Mouse (Mus musculus): ENCODE measurements around the gene Tcf20. TPM values are rescaled to one million over a fixed set of nuclear protein-coding genes. Genes with fewer than 3 reads are reported as not detected.
A peak's percentile ranks its signal among the peaks of the same experiment; 100 is the strongest.

Gene Tcf20
- polyA plus RNA-seq, 1 experiment from 2014 or later = 6.9 TPM

DNA sequence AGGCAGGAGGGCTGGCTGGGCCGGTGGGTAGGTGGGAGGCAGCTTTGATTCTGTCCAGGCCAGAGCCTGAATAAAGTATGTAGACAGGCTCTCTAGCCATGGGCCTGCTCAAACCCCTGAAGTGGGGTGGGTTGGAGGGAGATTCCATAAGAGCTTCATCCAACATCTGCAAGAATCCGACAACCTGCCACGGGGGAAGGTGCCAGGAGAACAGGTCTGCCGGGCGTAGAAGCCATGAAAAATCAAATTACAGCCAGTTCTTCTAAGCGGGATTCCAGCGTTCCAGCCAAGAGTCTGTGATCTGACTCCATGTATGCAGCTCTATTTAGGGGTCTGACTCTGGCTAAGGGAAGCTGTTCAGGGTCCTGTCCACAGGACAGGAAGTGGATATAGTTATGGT, 3.1 kb downstream of the Tcf20 start:
- 70% methylated on average over 7 of the region's 7 CpGs for WGBS
- Histone ChIP-seq H3K36me3 (no peaks in the 10 kb centered on the region), H3K9me3 (no peaks in the 10 kb centered on the region), H3K27me3 (ENCODE audit: insufficient read depth, poor library complexity, severe bottlenecking) (peaks cover 94% of the 10 kb centered on the region), H3K4me3 (no peak overlapping the region), H3K4me1 (replicated peaks) (peaks cover 76% of the 10 kb centered on the region), H3K27ac (0 out of 2 replicates have a peak overlapping the region, but pooled peaks have one; percentile 83)
- DNase-seq (ENCODE audit: low spot score) = no peak

DNA sequence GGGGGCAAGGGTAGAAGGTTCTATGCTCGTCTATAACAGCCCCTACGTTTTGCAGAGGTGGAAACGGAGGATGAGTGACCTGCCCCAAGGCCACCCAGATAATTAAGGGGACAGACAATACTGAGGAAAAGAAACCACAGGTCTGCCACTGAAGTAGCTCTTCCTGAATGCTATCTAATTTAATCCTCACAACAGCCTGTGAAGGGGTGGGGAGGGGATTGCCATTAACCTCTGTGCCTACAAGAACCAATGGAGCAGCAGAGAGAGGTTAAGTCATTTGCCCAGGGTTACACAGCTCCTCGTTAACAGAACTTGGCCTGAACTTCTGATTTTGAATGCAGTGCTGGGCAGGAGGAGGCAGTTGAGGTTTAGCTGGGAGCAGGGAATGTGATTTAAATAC, 3.6 kb downstream of the Tcf20 start:
- no peaks in the 10 kb centered on the region for H3K9me3 ChIP-seq
- H3K27ac ChIP-seq = peak overlapping the region; percentile 83
- 10% methylated on average over 4 of the region's 4 CpGs for WGBS
- no peaks in the 10 kb centered on the region for H3K36me3 ChIP-seq
- peaks cover 94% of the 10 kb centered on the region for H3K27me3 ChIP-seq (ENCODE audit: insufficient read depth, poor library complexity, severe bottlenecking)
- DNase-seq (ENCODE audit: low spot score) = no peak
- H3K4me1 ChIP-seq (replicated peaks) = peaks cover 72% of the 10 kb centered on the region
- peak overlapping the region; percentile 35; the same call in 1 of the 2 replicates for H3K4me3 ChIP-seq

DNA sequence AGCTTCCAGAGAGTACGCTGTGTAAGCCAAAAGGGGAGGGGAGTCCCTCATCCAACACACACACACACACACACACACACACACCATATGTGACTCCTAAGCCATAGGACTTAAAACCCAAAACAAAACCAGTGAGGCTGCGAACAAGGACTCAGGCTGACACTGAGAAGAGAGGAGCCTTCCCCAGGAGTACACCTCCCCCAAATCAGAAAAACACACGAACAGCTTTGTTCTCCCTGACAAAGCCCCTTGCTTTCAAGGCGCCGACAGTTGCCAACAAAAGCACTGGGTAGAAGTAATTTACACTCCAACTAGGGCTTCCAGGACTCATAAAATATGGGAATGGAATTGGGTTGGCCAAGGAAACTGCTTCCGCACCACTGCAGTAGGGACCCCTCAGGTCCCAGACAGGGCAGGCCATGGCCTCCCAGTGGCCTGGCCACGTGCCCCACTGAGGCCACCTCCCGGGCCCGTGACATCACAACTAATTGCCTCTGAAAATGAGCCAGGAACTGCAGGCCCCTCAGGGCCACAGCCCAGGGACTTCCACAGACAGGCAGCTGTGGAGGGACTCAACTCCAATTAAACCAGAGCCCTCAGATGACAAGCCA, 4.2 kb downstream of the Tcf20 start:
- Histone ChIP-seq H3K27me3 (ENCODE audit: insufficient read depth, poor library complexity, severe bottlenecking) (peaks cover 94% of the 10 kb centered on the region), H3K4me3 (peak overlapping the region; percentile 35), H3K4me1 (replicated peaks) (peaks cover 67% of the 10 kb centered on the region), H3K9me3 (no peaks in the 10 kb centered on the region), H3K36me3 (no peaks in the 10 kb centered on the region), H3K27ac (peak overlapping the region; percentile 83)
- DNase-seq (ENCODE audit: low spot score) = peak; percentile 62
- WGBS = 2% methylated on average over 9 of the region's 9 CpGs

DNA sequence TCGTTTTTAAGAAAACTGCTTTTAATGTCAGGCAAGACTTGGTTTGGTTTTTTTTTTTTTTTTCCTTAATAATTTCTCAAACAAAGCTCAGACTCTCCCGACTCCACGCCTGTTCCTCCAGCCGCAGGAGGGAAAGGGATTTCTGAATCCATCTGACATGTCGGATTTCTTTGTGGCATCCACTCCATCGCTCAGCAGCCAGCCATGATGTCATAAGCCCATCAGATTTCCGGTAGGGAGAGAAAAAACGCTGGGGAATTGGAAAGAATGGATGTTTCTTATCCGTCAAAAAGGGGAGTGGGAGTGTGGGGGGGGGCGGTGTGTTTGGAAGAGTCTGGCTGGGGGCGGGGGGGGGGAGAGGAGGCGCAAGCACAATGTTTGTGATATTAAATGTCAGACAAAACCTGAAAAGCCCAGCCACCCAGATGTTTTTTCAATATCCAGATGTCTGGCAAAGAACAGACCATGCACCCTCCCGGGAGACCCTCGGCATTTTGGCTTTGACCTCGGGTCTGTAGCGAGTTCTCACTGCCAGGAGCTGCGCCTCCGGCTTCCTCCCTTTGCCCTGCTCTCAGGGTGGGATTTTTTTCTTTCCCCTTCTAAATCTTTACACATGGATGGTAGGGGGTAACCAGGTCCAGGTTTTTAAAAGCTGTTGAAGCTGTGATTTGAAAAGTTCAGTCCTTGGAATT, 4.8 kb downstream of the Tcf20 start:
- Histone ChIP-seq H3K4me1 (replicated peaks) (peaks cover 60% of the 10 kb centered on the region), H3K27ac (peak overlapping the region; percentile 83), H3K9me3 (no peaks in the 10 kb centered on the region), H3K36me3 (no peaks in the 10 kb centered on the region), H3K4me3 (peak overlapping the region; percentile 35), H3K27me3 (ENCODE audit: insufficient read depth, poor library complexity, severe bottlenecking) (peaks cover 95% of the 10 kb centered on the region)
- DNase-seq (ENCODE audit: low spot score) = no peak
- WGBS = 10% methylated on average over 18 of the region's 18 CpGs

DNA sequence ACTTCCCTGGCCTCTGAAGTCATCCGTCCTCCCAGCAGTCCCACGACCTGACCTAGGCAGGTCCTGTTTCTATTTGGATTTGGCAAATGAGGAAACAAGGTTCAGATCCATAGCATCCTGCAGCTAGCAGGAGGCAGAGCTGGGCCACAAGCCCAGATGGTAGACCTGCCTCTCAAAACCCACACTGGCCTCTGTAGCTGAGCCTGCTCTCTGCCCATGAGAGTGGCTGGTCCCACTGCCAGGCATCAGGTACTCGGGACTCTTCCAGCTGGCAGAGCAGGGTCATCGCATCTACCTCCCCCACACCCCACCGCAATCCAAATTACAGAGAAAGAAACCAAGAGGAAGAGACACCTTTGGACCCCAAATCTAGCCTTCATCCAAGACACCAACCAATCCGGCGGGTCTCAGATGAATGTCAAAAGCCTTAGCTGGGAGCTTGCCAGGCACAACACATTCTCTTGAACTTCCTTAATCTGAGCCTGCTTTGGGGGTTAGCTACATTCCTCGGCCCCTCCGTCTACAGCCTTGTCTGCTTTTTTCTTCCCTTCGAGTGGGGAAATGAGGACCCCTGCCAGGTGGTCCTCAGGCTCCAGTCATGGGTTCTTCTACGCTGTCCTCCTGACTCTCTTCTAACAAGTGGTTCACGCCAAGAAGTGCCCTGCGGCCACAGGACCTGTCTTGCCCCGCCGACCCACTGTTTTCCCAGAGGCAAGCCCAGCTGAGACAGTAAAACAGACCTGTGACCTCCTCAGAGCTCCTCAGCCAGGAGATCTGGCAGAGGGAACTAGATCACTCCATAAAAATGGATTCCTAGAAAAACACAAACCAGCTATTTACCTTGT, 5.8 kb downstream of the Tcf20 start:
- peaks cover 95% of the 10 kb centered on the region for H3K27me3 ChIP-seq (ENCODE audit: insufficient read depth, poor library complexity, severe bottlenecking)
- no peaks in the 10 kb centered on the region for H3K9me3 ChIP-seq
- peaks cover 54% of the 10 kb centered on the region for H3K4me1 ChIP-seq (replicated peaks)
- DNase-seq (ENCODE audit: low spot score) = no peak
- no peaks in the 10 kb centered on the region for H3K36me3 ChIP-seq
- WGBS = 33% methylated on average over 15 of the region's 15 CpGs
- H3K4me3 ChIP-seq = no peak overlapping the region
- H3K27ac ChIP-seq = peak overlapping the region; percentile 45

DNA sequence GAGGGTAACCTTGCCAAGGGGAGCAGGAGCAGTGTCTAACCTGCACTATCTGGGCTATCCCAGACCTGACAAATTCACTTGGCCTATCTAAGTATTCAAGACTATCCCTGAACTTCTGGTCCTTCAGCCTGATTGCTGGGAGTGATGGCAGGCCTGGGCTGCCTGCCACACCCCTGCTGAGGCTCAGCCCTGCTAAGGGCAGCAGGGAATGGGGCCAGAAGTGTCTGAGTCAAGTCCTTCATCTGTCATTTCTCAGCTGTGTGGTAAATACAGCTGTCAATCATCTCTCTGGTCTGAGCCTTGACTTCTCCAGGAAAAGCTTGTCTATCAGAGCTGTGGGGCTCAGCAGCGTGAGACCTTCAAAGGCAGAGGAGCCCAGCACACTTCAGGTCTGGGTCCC, 8.1 kb downstream of the Tcf20 start:
- H3K27ac ChIP-seq = no peak overlapping the region
- no peaks in the 10 kb centered on the region for H3K9me3 ChIP-seq
- H3K36me3 ChIP-seq = no peaks in the 10 kb centered on the region
- H3K4me3 ChIP-seq = no peak overlapping the region
- peaks cover 91% of the 10 kb centered on the region for H3K27me3 ChIP-seq (ENCODE audit: insufficient read depth, poor library complexity, severe bottlenecking)
- H3K4me1 ChIP-seq (replicated peaks) = peaks cover 59% of the 10 kb centered on the region
- 76% methylated on average over 1 of the region's 1 CpGs for WGBS
- DNase-seq (ENCODE audit: low spot score) = no peak

DNA sequence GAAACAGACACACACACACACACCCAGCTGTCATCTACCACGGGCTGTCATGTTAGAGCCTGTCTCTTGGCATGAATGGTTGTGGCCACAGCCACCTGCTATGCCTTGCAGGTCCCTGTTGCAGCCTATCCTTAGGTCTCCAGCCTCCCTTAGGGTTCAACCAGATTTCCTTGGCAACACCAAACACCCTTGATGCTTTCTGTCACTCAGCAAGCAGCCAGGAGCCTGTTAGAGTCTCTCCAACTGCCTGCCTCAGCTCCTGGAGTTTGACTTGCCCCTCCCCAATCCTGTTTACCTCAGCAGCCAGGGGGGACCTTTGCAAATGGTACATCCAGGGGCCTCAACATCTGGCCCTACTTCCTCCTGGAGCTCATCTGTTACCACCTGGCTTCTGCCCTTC, 13.2 kb downstream of the Tcf20 start:
- Histone ChIP-seq H3K27ac (no peak overlapping the region), H3K9me3 (no peaks in the 10 kb centered on the region), H3K4me1 (replicated peaks) (peaks cover 30% of the 10 kb centered on the region), H3K4me3 (no peak overlapping the region), H3K36me3 (no peaks in the 10 kb centered on the region), H3K27me3 (ENCODE audit: insufficient read depth, poor library complexity, severe bottlenecking) (peaks cover 67% of the 10 kb centered on the region)
- DNase-seq (ENCODE audit: low spot score) = no peak
- 62% methylated on average over 1 of the region's 1 CpGs for WGBS

DNA sequence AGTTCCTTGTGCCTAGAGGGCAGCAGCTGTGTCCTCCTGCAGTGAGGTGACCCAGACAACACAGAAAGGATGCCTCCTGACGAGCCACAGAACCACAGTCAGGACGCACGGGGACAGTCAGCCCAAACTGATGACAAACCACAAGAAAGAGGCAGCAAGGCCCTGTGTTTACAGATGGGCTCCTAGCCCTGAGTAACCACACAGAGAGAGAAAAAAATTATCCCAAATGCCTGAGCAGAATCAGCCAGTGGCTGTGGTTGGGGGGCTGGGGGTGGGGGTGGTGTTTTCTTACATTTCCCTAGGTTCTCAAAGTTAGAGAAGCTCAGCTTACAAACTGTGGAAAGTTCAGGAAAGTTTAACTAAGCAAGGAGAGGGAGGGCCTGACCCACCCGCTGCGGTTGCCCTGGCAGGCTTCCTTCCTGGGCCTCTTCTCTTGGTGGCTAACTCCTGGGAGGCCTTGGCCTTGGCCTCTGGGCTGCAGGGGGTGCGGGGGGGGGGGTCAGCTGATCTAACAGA, 18.4 kb downstream of the Tcf20 start:
- Histone ChIP-seq H3K4me3 (no peak overlapping the region), H3K9me3 (no peaks in the 10 kb centered on the region), H3K27ac (peak overlapping the region; percentile 79), H3K27me3 (ENCODE audit: insufficient read depth, poor library complexity, severe bottlenecking) (peaks cover 75% of the 10 kb centered on the region), H3K36me3 (no peaks in the 10 kb centered on the region), H3K4me1 (replicated peaks) (peaks cover 30% of the 10 kb centered on the region)
- WGBS = 20% methylated on average over 6 of the region's 6 CpGs
- no peak for DNase-seq (ENCODE audit: low spot score)

DNA sequence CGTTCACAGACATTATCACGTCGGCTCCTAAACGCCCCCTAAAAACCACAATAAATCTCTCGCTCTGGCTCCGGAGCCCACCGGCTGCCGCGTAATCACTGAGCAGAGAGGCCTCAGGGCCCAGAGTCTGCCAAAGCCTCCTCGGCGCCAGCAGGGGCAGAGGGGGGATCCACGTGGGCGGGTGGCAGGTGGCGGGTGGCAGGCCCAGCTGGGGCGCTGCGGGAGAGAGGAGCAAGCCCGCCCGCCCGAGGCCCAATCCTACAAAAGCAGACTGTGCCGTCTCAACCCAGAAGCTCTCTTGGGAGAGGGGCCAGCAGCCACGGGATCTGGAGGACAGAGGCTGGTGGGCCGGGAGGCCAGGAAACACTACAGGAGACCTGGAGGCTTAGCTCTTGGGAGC, 19.2 kb downstream of the Tcf20 start:
- peak; percentile 68 for DNase-seq (ENCODE audit: low spot score)
- 1% methylated on average over 22 of the region's 22 CpGs for WGBS
- Histone ChIP-seq H3K4me1 (replicated peaks) (peaks cover 38% of the 10 kb centered on the region), H3K4me3 (peak overlapping the region; percentile 41), H3K27me3 (ENCODE audit: insufficient read depth, poor library complexity, severe bottlenecking) (peaks cover 82% of the 10 kb centered on the region), H3K36me3 (no peaks in the 10 kb centered on the region), H3K27ac (peak overlapping the region; percentile 79), H3K9me3 (no peaks in the 10 kb centered on the region)

DNA sequence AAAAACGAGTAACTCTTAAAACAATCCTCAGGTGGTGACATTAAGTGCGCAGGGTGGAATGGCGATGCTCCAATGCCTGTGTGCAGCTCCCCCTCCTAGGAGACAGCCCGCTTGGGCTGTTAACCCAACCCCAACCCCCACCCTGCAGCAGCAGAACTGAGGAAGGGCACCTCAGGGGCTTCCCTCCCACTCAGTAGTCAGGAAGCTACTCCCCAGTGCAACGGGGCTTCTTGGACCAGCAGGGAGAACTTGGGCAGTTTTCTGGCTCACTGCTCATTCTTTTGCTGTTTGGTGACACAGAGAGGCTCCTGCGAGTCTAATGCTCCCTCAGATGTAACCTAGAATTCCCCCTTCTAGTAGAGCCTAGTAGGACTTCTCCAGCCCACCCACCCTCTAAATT, 19.7 kb downstream of the Tcf20 start:
- Histone ChIP-seq H3K9me3 (no peaks in the 10 kb centered on the region), H3K27ac (peak overlapping the region; percentile 79), H3K36me3 (no peaks in the 10 kb centered on the region), H3K4me3 (peak overlapping the region; percentile 41), H3K27me3 (ENCODE audit: insufficient read depth, poor library complexity, severe bottlenecking) (peaks cover 85% of the 10 kb centered on the region), H3K4me1 (replicated peaks) (peaks cover 41% of the 10 kb centered on the region)
- WGBS = 25% methylated on average over 6 of the region's 6 CpGs
- no peak for DNase-seq (ENCODE audit: low spot score)

DNA sequence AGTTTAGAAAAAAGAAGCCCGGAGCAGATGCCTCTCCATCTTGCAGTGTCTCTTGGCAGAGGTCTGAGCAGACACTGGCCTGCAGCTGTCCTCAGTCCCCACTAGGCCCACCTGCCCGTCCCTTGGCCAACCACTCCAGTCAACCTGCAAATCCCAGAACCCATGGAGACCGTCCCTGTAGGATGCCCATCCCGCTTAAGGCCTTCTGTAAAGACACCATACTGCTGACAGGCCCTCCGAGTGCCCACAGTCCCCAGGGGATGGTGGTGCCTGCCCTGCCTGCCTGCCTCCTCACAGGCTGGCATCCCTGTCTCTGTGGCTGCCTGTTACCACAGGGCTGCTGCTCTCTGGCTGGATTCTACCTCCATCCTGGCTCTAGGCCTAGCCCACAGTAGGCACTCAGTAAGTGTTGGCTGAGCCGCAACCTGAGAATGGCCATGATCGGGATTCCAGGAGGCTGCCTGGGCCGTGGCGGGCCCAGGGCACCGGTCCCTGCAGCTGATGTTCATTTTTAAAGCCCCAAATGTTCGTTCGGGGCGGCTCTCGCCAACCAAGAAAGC, 23.3 kb downstream of the Tcf20 start:
- Histone ChIP-seq H3K4me3 (peak overlapping the region; percentile 54; the same call in 1 of the 2 replicates), H3K36me3 (no peaks in the 10 kb centered on the region), H3K9me3 (no peaks in the 10 kb centered on the region), H3K27me3 (ENCODE audit: insufficient read depth, poor library complexity, severe bottlenecking) (peaks cover 97% of the 10 kb centered on the region), H3K27ac (peak overlapping the region; percentile 40; the same call in 1 of the 2 replicates), H3K4me1 (replicated peaks) (peaks cover 69% of the 10 kb centered on the region)
- DNase-seq (ENCODE audit: low spot score) = no peak
- WGBS = 70% methylated on average over 14 of the region's 14 CpGs

DNA sequence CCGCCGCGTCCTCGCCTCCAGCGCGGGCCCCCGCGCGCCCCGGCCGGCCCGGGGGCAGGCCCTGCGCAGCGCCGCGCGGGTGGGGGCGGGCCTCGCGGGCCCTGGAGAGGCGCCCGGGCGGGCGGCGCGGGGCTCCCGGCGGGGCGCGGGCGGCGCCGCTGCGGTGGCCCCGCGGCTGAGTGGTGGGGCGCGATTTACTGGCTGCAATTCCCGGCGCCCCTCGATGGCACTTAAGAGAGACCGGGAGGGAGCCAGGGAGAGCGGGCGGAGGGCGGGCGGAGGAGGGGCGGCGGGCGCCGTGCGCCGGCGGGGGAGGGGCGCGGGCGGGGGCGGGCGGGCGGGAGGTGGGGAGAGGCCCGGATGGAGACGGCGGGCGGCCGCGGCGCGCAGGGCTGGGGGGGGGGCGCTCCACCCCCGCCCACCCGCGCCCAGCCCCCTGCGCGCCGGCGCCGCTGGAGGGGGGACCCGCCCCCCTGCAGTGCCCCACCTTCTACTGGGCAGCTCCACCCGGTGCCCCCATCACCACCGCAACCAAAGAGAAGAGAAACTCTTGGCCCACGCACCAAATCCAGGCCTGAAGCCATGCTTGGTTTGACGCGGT, 24.0 kb downstream of the Tcf20 start:
- H3K36me3 ChIP-seq = no peaks in the 10 kb centered on the region
- peaks cover 97% of the 10 kb centered on the region for H3K27me3 ChIP-seq (ENCODE audit: insufficient read depth, poor library complexity, severe bottlenecking)
- peak overlapping the region; percentile 77 for H3K27ac ChIP-seq
- peak overlapping the region; percentile 54 for H3K4me3 ChIP-seq
- DNase-seq (ENCODE audit: low spot score) = no peak
- peaks cover 69% of the 10 kb centered on the region for H3K4me1 ChIP-seq (replicated peaks)
- WGBS = 7% methylated on average over 64 of the region's 82 CpGs
- no peaks in the 10 kb centered on the region for H3K9me3 ChIP-seq

All from hindbrain, embryonic 10.5 days (tissue).